ENCODE assay signal across 8 mouse cellular contexts in genomic region chr6:30390271-30390670, GRCm38 (mm10). TPM values are rescaled to one million over a fixed set of nuclear protein-coding genes. Genes with fewer than 3 reads are reported as not detected.
DNase-seq lines count a peak whose midpoint lies in the region; ATAC-seq and TF ChIP-seq lines count a peak whose summit lies in the region.
"Not testable (repeated sequence)": the region's sequence is repeated elsewhere in the genome, so short reads cannot be mapped to it uniquely, and the experiment has no call there.

No protein-coding gene starts in this region.

- peak overlapping the region; percentile 79 for H3K9ac ChIP-seq in forebrain, embryonic 11.5 days (ENCODE audit: low read length)
- peak overlapping the region; percentile 87 for H3K9ac ChIP-seq in heart, embryonic 14.5 days (ENCODE audit: low read length)
- H3K9ac ChIP-seq in intestine, embryonic 14.5 days (ENCODE audit: low read length): peak overlapping the region; percentile 76
- H3K9ac ChIP-seq in limb, embryonic 12.5 days (replicated peaks): peak overlapping the region; percentile 77
- peak overlapping the region; percentile 82 for H3K9ac ChIP-seq in lung, embryonic 14.5 days
- H3K9ac ChIP-seq in midbrain, postnatal 0 days (replicated peaks; ENCODE audit: low read length, poor library complexity, severe bottlenecking): peak overlapping the region; percentile 70
- H3K9ac ChIP-seq in stomach, postnatal 0 days (ENCODE audit: low read length): peak overlapping the region; percentile 82; the same call in 1 of the 2 replicates

- not testable (repeated sequence) for H3K27me3 ChIP-seq in forebrain, embryonic 11.5 days (ENCODE audit: control insufficient read depth, insufficient read depth, low read length); heart, embryonic 14.5 days (ENCODE audit: control insufficient read depth, insufficient read depth, low read length); intestine, embryonic 14.5 days (replicated peaks; ENCODE audit: control insufficient read depth, insufficient read depth, low read length); limb, embryonic 12.5 days; lung, embryonic 14.5 days (ENCODE audit: insufficient read depth, low read length); midbrain, postnatal 0 days (ENCODE audit: insufficient read depth, low read length); stomach, postnatal 0 days (ENCODE audit: control insufficient read depth, insufficient read depth, low read length)

- peak overlapping the region; percentile 43 for H3K4me2 ChIP-seq in forebrain, embryonic 11.5 days (ENCODE audit: low read depth, low read length, severe bottlenecking)
- peak overlapping the region; percentile 58 for H3K4me2 ChIP-seq in heart, embryonic 14.5 days (ENCODE audit: low read length)
- peak overlapping the region; percentile 51 for H3K4me2 ChIP-seq in intestine, embryonic 14.5 days (ENCODE audit: low read length)
- peak overlapping the region; percentile 54 for H3K4me2 ChIP-seq in limb, embryonic 12.5 days
- peak overlapping the region; percentile 58 for H3K4me2 ChIP-seq in lung, embryonic 14.5 days
- H3K4me2 ChIP-seq in midbrain, postnatal 0 days (ENCODE audit: low read depth, low read length, poor library complexity, severe bottlenecking): peak overlapping the region; percentile 53
- peak overlapping the region; percentile 61 for H3K4me2 ChIP-seq in stomach, postnatal 0 days (replicated peaks; ENCODE audit: low read depth)

- not testable (repeated sequence) for ATAC-seq in forebrain, embryonic 11.5 days (replicated peaks; ENCODE audit: low FRiP score); heart, embryonic 14.5 days (ENCODE audit: insufficient number of reproducible peaks, insufficient read depth, low FRiP score, low read depth); intestine, embryonic 14.5 days (replicated peaks; ENCODE audit: low FRiP score, low TSS enrichment, low read depth); limb, embryonic 12.5 days (ENCODE audit: insufficient number of reproducible peaks, insufficient read depth, low FRiP score, low TSS enrichment, low read depth); midbrain, postnatal 0 days (ENCODE audit: low FRiP score); stomach, postnatal 0 days (ENCODE audit: low FRiP score, low TSS enrichment)
- ATAC-seq in lung, embryonic 14.5 days (ENCODE audit: insufficient read depth): peak; percentile 19; the same call in 1 of the 2 replicates

- H3K4me3 ChIP-seq in bone marrow macrophage, adult 2 months (ENCODE audit: insufficient read depth, low read length): peak overlapping the region; percentile 100
- peak overlapping the region; percentile 76 for H3K4me3 ChIP-seq in forebrain, embryonic 11.5 days (ENCODE audit: low read depth, low read length)
- peak overlapping the region; percentile 86 to 100 for H3K4me3 ChIP-seq in heart, embryonic 14.5 days (ENCODE audit: control insufficient read depth in 1 of 2, insufficient read depth in 1 of 2, low read depth in 1 of 2, low read length in 2 of 2)
- H3K4me3 ChIP-seq in intestine, embryonic 14.5 days (ENCODE audit: low read depth, low read length): peak overlapping the region; percentile 87
- peak overlapping the region; percentile 77 for H3K4me3 ChIP-seq in limb, embryonic 12.5 days (replicated peaks)
- H3K4me3 ChIP-seq in lung, embryonic 14.5 days (ENCODE audit: low read depth, low read length): peak overlapping the region; percentile 80
- H3K4me3 ChIP-seq in midbrain, postnatal 0 days (ENCODE audit: low read depth, low read length): peak overlapping the region; percentile 74
- peak overlapping the region; percentile 75 for H3K4me3 ChIP-seq in stomach, postnatal 0 days (ENCODE audit: low read depth, low read length)

- TF ChIP-seq EP300 in stomach, postnatal 0 days (optimal IDR thresholded peaks at IDR 0.05): not testable (repeated sequence)

- not testable (repeated sequence) for TF ChIP-seq POLR2A in bone marrow macrophage, adult 2 months (IDR thresholded peaks at IDR 0.05; ENCODE audit: borderline replicate concordance, low read depth, low read length)

- not testable (repeated sequence) for H3K36me3 ChIP-seq in forebrain, embryonic 11.5 days (ENCODE audit: control insufficient read depth, insufficient read depth, low read length); midbrain, postnatal 0 days (ENCODE audit: insufficient read depth, low read length); stomach, postnatal 0 days (ENCODE audit: control insufficient read depth, insufficient read depth, low read length)
- H3K36me3 ChIP-seq in heart, embryonic 14.5 days (ENCODE audit: control insufficient read depth, insufficient read depth, low read length): peaks cover 26% of the 10 kb centered on the region
- H3K36me3 ChIP-seq in intestine, embryonic 14.5 days (ENCODE audit: control insufficient read depth, insufficient read depth, low read length): peaks cover 21% of the 10 kb centered on the region
- H3K36me3 ChIP-seq in limb, embryonic 12.5 days: peaks cover 21% of the 10 kb centered on the region
- peaks cover 20% of the 10 kb centered on the region for H3K36me3 ChIP-seq in lung, embryonic 14.5 days (ENCODE audit: insufficient read depth)

- H3K27ac ChIP-seq in bone marrow macrophage, adult 2 months (ENCODE audit: insufficient read depth, low read depth, low read length): peak overlapping the region; percentile 67; the same call in 1 of the 2 replicates
- not testable (repeated sequence) for H3K27ac ChIP-seq in forebrain, embryonic 11.5 days (ENCODE audit: low read depth, low read length); heart, embryonic 14.5 days (replicated peaks in 1 of 2; ENCODE audit: control insufficient read depth in 1 of 2, insufficient read depth in 1 of 2, low read depth in 2 of 2, low read length in 2 of 2); intestine, embryonic 14.5 days (ENCODE audit: low read depth); limb, embryonic 12.5 days; lung, embryonic 14.5 days (ENCODE audit: low read depth); stomach, postnatal 0 days (replicated peaks)
- H3K27ac ChIP-seq in midbrain, postnatal 0 days (ENCODE audit: low read depth, low read length): peak overlapping the region; percentile 62; the same call in 1 of the 2 replicates

- not testable (repeated sequence) for TF ChIP-seq CTCF in bone marrow macrophage, adult 2 months (IDR thresholded peaks at IDR 0.05; ENCODE audit: low read depth, low read length); lung, embryonic 14.5 days (IDR thresholded peaks at IDR 0.05; ENCODE audit: low read depth); midbrain, postnatal 0 days (IDR thresholded peaks at IDR 0.05); stomach, postnatal 0 days (IDR thresholded peaks at IDR 0.05; ENCODE audit: low read depth)

- H3K4me1 ChIP-seq in bone marrow macrophage, adult 2 months (ENCODE audit: control insufficient read depth, insufficient read depth, low read length); forebrain, embryonic 11.5 days (replicated peaks; ENCODE audit: control insufficient read depth, insufficient read depth, low read length); heart, embryonic 14.5 days (ENCODE audit: control insufficient read depth in 2 of 2, insufficient read depth in 2 of 2, low read length in 2 of 2); intestine, embryonic 14.5 days (replicated peaks; ENCODE audit: control insufficient read depth, insufficient read depth, low read length); limb, embryonic 12.5 days (replicated peaks); lung, embryonic 14.5 days (ENCODE audit: insufficient read depth); midbrain, postnatal 0 days (ENCODE audit: insufficient read depth, low read length); stomach, postnatal 0 days (replicated peaks; ENCODE audit: control insufficient read depth, insufficient read depth): not testable (repeated sequence)

- not testable (repeated sequence) for DNase-seq in forebrain, embryonic 11.5 days (ENCODE audit: low spot score); intestine, embryonic 14.5 days (ENCODE audit: low spot score); lung, embryonic 14.5 days; midbrain, postnatal 0 days (ENCODE audit: low spot score); stomach, postnatal 0 days (ENCODE audit: low spot score)

- H3K9me3 ChIP-seq in forebrain, embryonic 11.5 days (ENCODE audit: control insufficient read depth, low read length); heart, embryonic 14.5 days (ENCODE audit: control insufficient read depth, low read length); intestine, embryonic 14.5 days (ENCODE audit: control insufficient read depth, low read length); limb, embryonic 12.5 days; lung, embryonic 14.5 days (ENCODE audit: low read depth, low read length); midbrain, postnatal 0 days (ENCODE audit: low read length); stomach, postnatal 0 days (ENCODE audit: control insufficient read depth, low read length): not testable (repeated sequence)

- WGBS in forebrain, embryonic 11.5 days: 30% methylated on average over 4 of the region's 4 CpGs
- WGBS in heart, embryonic 14.5 days: 21% methylated on average over 4 of the region's 4 CpGs
- 23% methylated on average over 4 of the region's 4 CpGs for WGBS in intestine, embryonic 14.5 days
- 26% methylated on average over 4 of the region's 4 CpGs for WGBS in limb, embryonic 12.5 days
- WGBS in lung, embryonic 14.5 days: 15% methylated on average over 4 of the region's 4 CpGs
- WGBS in midbrain, postnatal 0 days: 27% methylated on average over 4 of the region's 4 CpGs
- WGBS in stomach, postnatal 0 days: 19% methylated on average over 4 of the region's 4 CpGs

RNA-seq across cellular contexts. Expression of gene Zc3hc1, which starts 0.6 kb away (rescaled TPM):
- 16.7 and 18.9 TPM in 2 replicates for polyA plus RNA-seq in bone marrow macrophage, adult 2 months (2012; ENCODE audit: insufficient read depth, insufficient read length, missing spikeins)
- polyA plus RNA-seq in forebrain, embryonic 11.5 days (2014; fragmentation: Nextera tagmentation; extraction: Ambion mirVana): 71.2 and 74.0 TPM in 2 replicates
- 40.7 and 44.7 TPM in 2 replicates for polyA plus RNA-seq in heart, embryonic 14.5 days (2014; fragmentation: Nextera tagmentation; extraction: Ambion mirVana)
- 50.4 and 58.4 TPM in 2 replicates for polyA plus RNA-seq in intestine, embryonic 14.5 days (2014; fragmentation: Nextera tagmentation; extraction: Ambion mirVana)
- 81.7 and 83.3 TPM in 2 replicates for polyA plus RNA-seq in limb, embryonic 12.5 days (2016; fragmentation: Nextera tagmentation; extraction: Ambion mirVana)
- 66.8 and 66.9 TPM in 2 replicates for polyA plus RNA-seq in lung, embryonic 14.5 days (2014; fragmentation: Nextera tagmentation; extraction: Ambion mirVana)
- total RNA-seq in midbrain, postnatal 0 days (2014; rRNA removed): 43.2 and 53.9 TPM in 2 replicates
- polyA plus RNA-seq in midbrain, postnatal 0 days (2015; fragmentation: Nextera tagmentation; extraction: Ambion mirVana): 61.9 and 63.3 TPM in 2 replicates
- polyA plus RNA-seq in stomach, postnatal 0 days (2015; fragmentation: Nextera tagmentation; extraction: Ambion mirVana): 16.4 TPM in 2 replicates

RNA-seq across cellular contexts. Expression of gene Klhdc10, which starts 11.4 kb away (rescaled TPM):
- 17.3 and 18.1 TPM in 2 replicates for polyA plus RNA-seq in bone marrow macrophage, adult 2 months (2012; ENCODE audit: insufficient read depth, insufficient read length, missing spikeins)
- 33.0 and 37.4 TPM in 2 replicates for polyA plus RNA-seq in forebrain, embryonic 11.5 days (2014; fragmentation: Nextera tagmentation; extraction: Ambion mirVana)
- polyA plus RNA-seq in heart, embryonic 14.5 days (2014; fragmentation: Nextera tagmentation; extraction: Ambion mirVana): 22.5 and 24.5 TPM in 2 replicates
- polyA plus RNA-seq in intestine, embryonic 14.5 days (2014; fragmentation: Nextera tagmentation; extraction: Ambion mirVana): 23.1 and 24.1 TPM in 2 replicates
- polyA plus RNA-seq in limb, embryonic 12.5 days (2016; fragmentation: Nextera tagmentation; extraction: Ambion mirVana): 41.8 and 49.8 TPM in 2 replicates
- 32.6 and 33.9 TPM in 2 replicates for polyA plus RNA-seq in lung, embryonic 14.5 days (2014; fragmentation: Nextera tagmentation; extraction: Ambion mirVana)
- 116 and 139 TPM in 2 replicates for total RNA-seq in midbrain, postnatal 0 days (2014; rRNA removed)
- polyA plus RNA-seq in midbrain, postnatal 0 days (2015; fragmentation: Nextera tagmentation; extraction: Ambion mirVana): 23.8 and 28.5 TPM in 2 replicates
- 6.0 and 6.3 TPM in 2 replicates for polyA plus RNA-seq in stomach, postnatal 0 days (2015; fragmentation: Nextera tagmentation; extraction: Ambion mirVana)
